Mouse (Mus musculus): Measurements from ENCODE around the gene Slc7a5. TPM values are rescaled to one million over a fixed set of nuclear protein-coding genes. Genes with fewer than 3 reads are reported as not detected.

Gene Slc7a5
- total and polyA plus RNA-seq, 3 experiments: 110 to 291 (median 207) TPM

DNA sequence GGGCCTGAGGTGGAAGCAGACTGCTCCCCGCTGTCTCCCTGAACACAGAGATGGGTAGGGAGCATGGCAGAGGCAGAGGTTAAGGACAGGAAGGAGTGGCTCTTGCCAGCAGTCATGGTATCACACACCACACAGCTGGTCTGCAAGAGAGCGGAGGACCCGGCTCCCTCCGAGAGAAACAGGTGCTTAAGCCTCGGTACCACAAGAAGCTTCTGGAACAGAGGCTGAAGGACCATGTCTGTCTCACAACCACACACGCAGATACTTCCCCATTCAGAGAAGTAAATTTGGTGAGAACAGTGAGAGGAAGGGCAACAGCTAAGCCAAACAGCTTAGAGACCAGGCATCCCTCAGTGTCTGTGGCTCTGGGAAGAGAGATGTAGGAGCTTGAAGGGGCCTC is 3.9 kb upstream of the Slc7a5 start:
- peak; percentile 78 for DNase-seq (ENCODE audit: extremely low read depth)
- Histone ChIP-seq H3K4me1 (ENCODE audit: control insufficient read depth in 1 of 2, insufficient read depth in 2 of 2) (peaks cover 38 to 61% of the 10 kb centered on the region in 2 experiments), H3K9ac (ENCODE audit: insufficient read depth, low read depth) (peak overlapping the region; percentile 22), H3K27me3 (replicated peaks) (no peaks in the 10 kb centered on the region), H3K27ac (ENCODE audit: insufficient read depth, low read depth) (peak overlapping the region; percentile 99), H3K4me2 (ENCODE audit: insufficient read depth, low read depth, poor library complexity, severe bottlenecking) (peak overlapping the region; percentile 18; the same call in 1 of the 2 replicates), H3K9me3 (replicated peaks; ENCODE audit: low read length) (peaks cover 2% of the 10 kb centered on the region), H3K36me3 (replicated peaks in 1 of 2; ENCODE audit: control insufficient read depth in 1 of 2, insufficient read depth in 1 of 2, low read length in 1 of 2) (peaks cover 3 to 6% of the 10 kb centered on the region in 2 experiments), H3K4me3 (replicated peaks in 1 of 3; ENCODE audit: low read depth in 2 of 3, low read length in 2 of 3, poor library complexity in 1 of 3) (peak overlapping the region in 1 of 3 experiments; percentile 7), H3K79me2 (replicated peaks; ENCODE audit: control insufficient read depth, extremely low read depth, insufficient read depth, poor library complexity, severe bottlenecking) (peaks cover 26% of the 10 kb centered on the region)
- in situ Hi-C loops (cut with MboI; ENCODE audit: low pct_ligation_motif_present, low pct_unique_long_range_greater_than_20kb, low sequenced_read_pairs): no loop called here
- peak; percentile 67; the same call in 1 of the 2 replicates for TF ChIP-seq SIN3A (IDR thresholded peaks at IDR 0.05; ENCODE audit: low read length)
- TF ChIP-seq NRF1 (IDR thresholded peaks at IDR 0.05; ENCODE audit: low read depth, low read length): peak; percentile 11; the same call in 1 of the 2 replicates
- TF ChIP-seq IRF4 (IDR thresholded peaks at IDR 0.05; ENCODE audit: low read depth, low read length): peak; percentile 13; the same call in 1 of the 2 replicates
- TF ChIP-seq CHD1 (IDR thresholded peaks at IDR 0.05; ENCODE audit: low read depth, low read length): 0 out of 2 replicates have a peak, but pooled peaks have one; percentile 68
- peak; percentile 63 for TF ChIP-seq TCF12 (IDR thresholded peaks at IDR 0.05; ENCODE audit: low read depth, low read length)
- no peak; the same call in 1 of the 2 replicates for TF ChIP-seq RAD21 (IDR thresholded peaks at IDR 0.05; ENCODE audit: low read depth, low read length)
- peak; percentile 52; the same call in 1 of the 2 replicates for TF ChIP-seq MXI1 (IDR thresholded peaks at IDR 0.05; ENCODE audit: low read depth, low read length)
- peak; percentile 70; the same call in 1 of the 2 replicates for TF ChIP-seq MAX (IDR thresholded peaks at IDR 0.05; ENCODE audit: low read length)
- TF ChIP-seq TBP (conservative IDR thresholded peaks at IDR 0.05; ENCODE audit: low read depth, low read length): peak; percentile 51; the same call in 1 of the 2 replicates
- no peak for TF ChIP-seq ZC3H11A (IDR thresholded peaks at IDR 0.05; ENCODE audit: low read depth, low read length)
- no peak for TF ChIP-seq MYC (IDR thresholded peaks at IDR 0.05; ENCODE audit: low read depth, low read length)
- dilution Hi-C loops (cut with MboI; ENCODE audit: extremely low pct_ligation_motif_present, extremely low pct_unique_long_range_greater_than_20kb, low sequenced_read_pairs): no loop called here

DNA sequence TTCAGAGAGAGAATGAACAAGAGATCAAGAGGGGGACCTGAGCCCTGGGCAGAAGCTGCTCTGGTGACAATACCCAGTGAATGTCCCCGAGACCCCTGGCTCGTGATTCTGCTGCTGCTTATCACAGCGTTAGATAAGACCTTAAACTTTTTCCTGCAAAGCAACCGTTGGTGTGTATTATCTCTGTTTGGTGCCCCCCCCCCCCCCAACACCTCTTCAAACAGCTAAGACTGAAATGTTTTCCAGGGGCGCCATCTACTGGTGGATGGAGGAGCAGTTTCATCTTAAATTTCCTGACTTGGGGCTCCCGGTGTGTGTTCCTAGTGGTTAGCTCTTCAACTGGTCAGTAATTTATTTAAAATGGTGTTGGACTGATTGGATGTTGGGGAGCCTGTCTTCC is 2.2 kb upstream of the Slc7a5 start:
- peak; percentile 85 for DNase-seq (ENCODE audit: extremely low read depth)
- Histone ChIP-seq H3K4me2 (ENCODE audit: insufficient read depth, low read depth, poor library complexity, severe bottlenecking) (peak overlapping the region; percentile 2; the same call in 1 of the 2 replicates), H3K9me3 (replicated peaks; ENCODE audit: low read length) (no peaks in the 10 kb centered on the region), H3K4me1 (ENCODE audit: control insufficient read depth in 1 of 2, insufficient read depth in 2 of 2) (peaks cover 38 to 59% of the 10 kb centered on the region in 2 experiments), H3K79me2 (replicated peaks; ENCODE audit: control insufficient read depth, extremely low read depth, insufficient read depth, poor library complexity, severe bottlenecking) (peaks cover 43% of the 10 kb centered on the region), H3K36me3 (replicated peaks in 1 of 2; ENCODE audit: control insufficient read depth in 1 of 2, insufficient read depth in 1 of 2, low read length in 1 of 2) (peaks cover 11 to 19% of the 10 kb centered on the region in 2 experiments), H3K27me3 (replicated peaks) (no peaks in the 10 kb centered on the region), H3K4me3 (replicated peaks in 1 of 3; ENCODE audit: low read depth in 2 of 3, low read length in 2 of 3, poor library complexity in 1 of 3) (no peak overlapping the region), H3K27ac (ENCODE audit: insufficient read depth, low read depth) (peak overlapping the region; percentile 66; the same call in 1 of the 2 replicates), H3K9ac (ENCODE audit: insufficient read depth, low read depth) (peak overlapping the region; percentile 85)
- TF ChIP-seq MAZ (IDR thresholded peaks at IDR 0.05; ENCODE audit: low read depth, low read length): peak; percentile 80
- no peak for TF ChIP-seq GABPA (IDR thresholded peaks at IDR 0.05; ENCODE audit: insufficient replicate concordance, low read depth, low read length)
- TF ChIP-seq POLR2A (IDR thresholded peaks at IDR 0.05; ENCODE audit: low read depth, low read length): no peak
- no peak for TF ChIP-seq TBP (conservative IDR thresholded peaks at IDR 0.05; ENCODE audit: low read depth, low read length)
- no peak for TF ChIP-seq POLR2AphosphoS2 (IDR thresholded peaks at IDR 0.05; ENCODE audit: low read depth, low read length)
- peak; percentile 43 for TF ChIP-seq MXI1 (IDR thresholded peaks at IDR 0.05; ENCODE audit: low read depth, low read length)
- peak; percentile 78 for TF ChIP-seq SMC3 (IDR thresholded peaks at IDR 0.05; ENCODE audit: low read depth, low read length)
- TF ChIP-seq MYC (IDR thresholded peaks at IDR 0.05; ENCODE audit: low read depth, low read length): no peak
- TF ChIP-seq USF1 (IDR thresholded peaks at IDR 0.05; ENCODE audit: low read depth, low read length): no peak
- 0 out of 2 replicates have a peak, but pooled peaks have one; percentile 32 for TF ChIP-seq MEF2A (IDR thresholded peaks at IDR 0.05; ENCODE audit: borderline replicate concordance, low read depth, low read length)
- TF ChIP-seq CTCF (conservative IDR thresholded peaks at IDR 0.05 in 1 of 2, IDR thresholded peaks at IDR 0.05 in 1 of 2; ENCODE audit: low read depth in 2 of 2, low read length in 2 of 2): peak; percentile 18 to 88; a peak in 2 of 4 replicates
- TF ChIP-seq BHLHE40 (IDR thresholded peaks at IDR 0.05; ENCODE audit: low read depth, low read length): peak; percentile 12; the same call in 1 of the 2 replicates
- TF ChIP-seq RAD21 (IDR thresholded peaks at IDR 0.05; ENCODE audit: low read depth, low read length): peak; percentile 77
- dilution Hi-C loops (cut with MboI; ENCODE audit: extremely low pct_ligation_motif_present, extremely low pct_unique_long_range_greater_than_20kb, low sequenced_read_pairs): no loop called here
- in situ Hi-C loops (cut with MboI; ENCODE audit: low pct_ligation_motif_present, low pct_unique_long_range_greater_than_20kb, low sequenced_read_pairs): loop anchor here (5.0 kb wide), 1 partner anchor 57 kb away; no protein-coding TSS in a partner anchor

All from CH12.LX (cell line).